Mouse (Mus musculus): Measurements from ENCODE around the gene Egln3.

Gene Egln3

DNA sequence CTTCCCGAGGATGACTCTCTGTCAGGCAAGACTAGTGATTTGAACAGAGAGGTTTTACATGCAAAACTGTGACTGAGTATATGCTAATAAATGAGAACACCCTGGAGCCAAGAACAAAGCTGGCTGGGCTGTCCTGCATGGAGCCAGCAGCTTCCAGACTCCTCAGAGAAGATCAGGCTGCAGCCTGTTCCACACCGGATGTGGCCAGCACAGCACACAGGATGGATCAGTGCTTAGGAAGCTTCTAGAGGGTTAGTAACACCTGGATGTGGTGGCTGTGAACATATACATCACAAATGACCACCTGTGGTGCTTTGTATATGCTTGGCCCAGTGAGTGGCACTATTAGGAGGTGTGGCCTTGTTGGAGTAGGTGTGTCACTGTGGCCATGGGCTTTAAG, 43.4 kb downstream of the Egln3 start:
- DNase-seq, result no peak

DNA sequence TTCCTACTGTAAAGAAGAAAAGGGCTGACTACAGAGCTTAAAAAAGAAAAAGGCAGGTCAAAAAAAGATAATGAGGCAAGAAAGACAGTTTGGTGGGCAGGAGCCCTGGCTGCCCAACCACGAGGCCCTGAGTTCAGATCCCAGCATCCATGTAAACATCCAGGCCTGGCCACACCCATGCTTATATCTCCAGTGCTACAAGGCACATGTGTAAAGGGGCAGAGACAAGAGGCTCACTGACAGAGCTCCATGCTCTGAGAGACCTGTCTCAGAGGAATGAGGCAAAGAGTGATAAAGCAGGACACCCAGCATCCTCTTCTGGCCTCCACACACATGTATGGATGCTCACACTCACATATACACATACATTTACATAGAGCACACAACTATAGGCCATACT, 48.9 kb downstream of the Egln3 start:
- no peak for DNase-seq

DNA sequence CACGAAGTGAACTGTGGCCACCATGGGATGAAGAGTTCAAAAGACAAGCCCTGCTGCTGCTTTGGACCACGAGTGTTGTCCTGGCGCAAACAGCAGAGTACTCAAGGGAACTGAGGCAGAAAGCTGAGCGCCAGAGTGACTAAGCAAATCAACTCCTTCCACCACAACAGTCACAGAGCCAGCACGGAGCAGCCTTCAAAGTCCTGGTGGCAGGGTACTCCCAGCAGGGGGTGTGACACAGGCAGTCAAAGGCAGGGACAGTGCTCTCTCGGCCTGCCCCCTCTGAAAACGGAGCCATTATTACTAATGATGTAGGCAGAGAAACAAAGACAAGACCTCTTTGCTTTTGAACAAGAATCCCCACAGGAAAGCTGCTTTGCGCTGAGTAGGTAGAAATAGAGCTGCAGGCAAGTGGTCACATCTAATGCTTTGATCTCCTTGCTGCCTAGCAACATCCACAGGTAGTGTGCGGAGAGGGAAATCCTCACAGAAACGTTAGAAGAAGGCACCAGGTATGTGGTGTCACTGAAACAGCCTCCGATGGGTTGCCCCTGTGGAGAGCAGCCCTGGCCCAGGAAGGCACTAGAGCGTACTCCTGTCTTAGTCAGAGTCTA, 56.6 kb downstream of the Egln3 start:
- DNase-seq, result no peak
